Mouse (Mus musculus) intestine, postnatal 0 days (tissue): Measurements from ENCODE around the gene Tenm3. TPM values are rescaled to one million over a fixed set of nuclear protein-coding genes. Genes with fewer than 3 reads are reported as not detected.

ENCODE experiments used
- ATAC-seq: fragments of 200-750 bp; cut with Nextera tagmentation; 2 replicates; pipeline ENCODE4 v1.8.0; 2017; ENCODE audit warnings: mild to moderate bottlenecking, moderate TSS enrichment, moderate library complexity
- H3K27ac ChIP-seq: fragments of 300-500 bp; sonication (generic); 2 replicates; pipeline ENCODE4 v1.5.1; 2014; ENCODE audit warnings: mild to moderate bottlenecking, low read depth, low read length, moderate library complexity
- H3K27me3 ChIP-seq: fragments of 300-500 bp; sonication (generic); replicated peaks from 2 replicates; pipeline ENCODE4 v1.6.1; 2014; ENCODE audit warnings: low read length, mixed read lengths; ENCODE audit not compliant: control insufficient read depth, insufficient read depth
- H3K36me3 ChIP-seq: fragments of 300-500 bp; sonication (generic); 2 replicates; pipeline ENCODE4 v1.6.1; 2014; ENCODE audit warnings: mild to moderate bottlenecking, moderate library complexity; ENCODE audit not compliant: control insufficient read depth, insufficient read depth
- H3K4me1 ChIP-seq: fragments of 300-500 bp; sonication (generic); replicated peaks from 2 replicates; pipeline ENCODE4 v1.6.1; 2014; ENCODE audit warnings: antibody characterized with exemption, low read length, mixed read lengths; ENCODE audit not compliant: control insufficient read depth, insufficient read depth
- H3K4me2 ChIP-seq: fragments of 300-500 bp; sonication (generic); replicated peaks from 2 replicates; pipeline ENCODE4 v1.6.1; 2014; ENCODE audit warnings: low read depth, mild to moderate bottlenecking, moderate library complexity
- H3K4me3 ChIP-seq: fragments of 300-500 bp; sonication (generic); 2 replicates; pipeline ENCODE4 v1.5.1; 2014; ENCODE audit warnings: low read depth, low read length
- H3K9ac ChIP-seq: fragments of 300-500 bp; sonication (generic); 2 replicates; pipeline ENCODE4 v1.6.1; 2014; ENCODE audit warnings: mild to moderate bottlenecking, low read depth, low read length
- H3K9me3 ChIP-seq: fragments of 300-500 bp; sonication (generic); 2 replicates; pipeline ENCODE4 v1.6.1; 2016; ENCODE audit warnings: mixed run types; ENCODE audit not compliant: control insufficient read depth
- CTCF ChIP-seq: sonication (generic); IDR thresholded peaks from 2 replicates; pipeline ENCODE4 v1.5.1; 2016; ENCODE audit warnings: low read depth, mild to moderate bottlenecking, control low read depth, antibody characterized with exemption, moderate library complexity
- WGBS: fragments of 180-500 bp; shearing (Covaris S2); extraction: QIAGEN DNeasy Blood & Tissue Kit; methylation state at CpG from one replicate; pipeline ENCODE4 v1.1.7; 2014; 5-methylcytosine and 5-hydroxymethylcytosine counted together
- polyA plus RNA-seq: library from polyadenylated mRNA; unstranded; fragments of >200 nt; fragmentation: Nextera tagmentation; extraction: Ambion mirVana; gene quantifications from 2 replicates; pipeline ENCODE4 v1.2.1, GENCODE M21; 2015

The Tenm3 gene
- polyA plus RNA-seq, 1 experiment from 2014 or later = 5.3 TPM

DNA sequence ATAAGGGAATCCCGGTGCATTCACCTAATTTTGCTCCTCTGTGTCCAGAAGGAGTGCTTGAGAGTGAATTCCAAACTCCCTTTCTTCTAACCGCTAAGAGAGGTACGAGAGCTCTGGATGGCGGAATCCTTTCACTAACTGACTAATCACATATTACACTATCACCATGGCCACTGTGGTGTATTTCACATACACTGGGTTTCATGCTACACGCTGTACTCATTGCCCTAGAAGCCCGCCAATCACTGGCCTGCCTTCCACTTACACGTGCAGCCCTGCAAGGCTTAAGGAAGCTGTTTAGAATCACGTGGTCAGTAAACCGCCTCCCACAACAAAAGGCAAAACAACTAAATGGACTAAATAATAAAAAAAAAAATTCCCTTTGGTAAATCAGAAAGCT, 67.7 kb downstream of the Tenm3 start:
- no peak overlapping the region for H3K4me2 ChIP-seq
- H3K9ac ChIP-seq = no peak overlapping the region
- H3K36me3 ChIP-seq = no peaks in the 10 kb centered on the region
- no peaks in the 10 kb centered on the region for H3K27me3 ChIP-seq
- WGBS = 65% methylated on average over 9 of the region's 9 CpGs
- no peak for TF ChIP-seq CTCF
- no peaks in the 10 kb centered on the region for H3K4me1 ChIP-seq
- no peak overlapping the region for H3K27ac ChIP-seq
- H3K4me3 ChIP-seq = no peak overlapping the region
- no peak for ATAC-seq
- no peaks in the 10 kb centered on the region for H3K9me3 ChIP-seq

DNA sequence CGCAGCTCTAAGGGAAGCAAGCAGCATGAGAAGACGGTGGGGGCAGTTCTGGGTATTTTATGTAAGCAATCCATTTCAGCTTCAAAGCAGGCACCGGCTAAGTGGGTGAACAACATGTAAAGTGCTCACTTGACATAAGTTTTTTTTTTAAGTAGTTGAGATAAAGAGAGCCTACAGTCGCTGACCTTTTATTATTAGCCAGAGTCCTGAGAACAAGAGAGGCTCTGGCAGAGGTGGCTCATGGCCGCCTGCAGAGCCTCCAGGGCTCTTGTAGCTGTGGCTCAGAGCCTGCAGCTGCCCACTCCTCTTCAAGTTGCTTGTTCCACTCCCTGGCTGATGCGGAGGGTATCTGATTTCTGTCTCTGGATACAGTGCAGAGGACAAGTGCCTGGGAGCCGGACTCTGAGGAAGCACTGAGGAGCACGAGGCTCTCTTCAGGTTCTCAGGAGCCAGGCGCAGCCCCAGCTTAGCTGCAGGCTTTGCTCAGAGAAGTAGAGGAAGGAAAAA, 68.2 kb downstream of the Tenm3 start:
- TF ChIP-seq CTCF = no peak
- 39% methylated on average over 9 of the region's 9 CpGs for WGBS
- H3K4me2 ChIP-seq = no peak overlapping the region
- H3K36me3 ChIP-seq = no peaks in the 10 kb centered on the region
- no peak overlapping the region for H3K4me3 ChIP-seq
- peaks cover 4% of the 10 kb centered on the region; the same call in 1 of the 2 replicates for H3K9me3 ChIP-seq
- no peak for ATAC-seq
- no peak overlapping the region for H3K27ac ChIP-seq
- H3K27me3 ChIP-seq = no peaks in the 10 kb centered on the region
- no peak overlapping the region for H3K9ac ChIP-seq
- H3K4me1 ChIP-seq = no peaks in the 10 kb centered on the region

- Histone ChIP-seq H3K36me3 (no peaks in the 10 kb centered on the region), H3K4me3 (no peak overlapping the region), H3K27me3 (no peaks in the 10 kb centered on the region), H3K9me3 (peaks cover 5% of the 10 kb centered on the region; the same call in 1 of the 2 replicates), H3K9ac (no peak overlapping the region), H3K27ac (no peak overlapping the region), H3K4me1 (no peaks in the 10 kb centered on the region), H3K4me2 (no peak overlapping the region)
- no peak for ATAC-seq
- no peak for TF ChIP-seq CTCF
- WGBS = 83% methylated on average over 4 of the region's 4 CpGs
Observed at GRCm38 (mm10) chr8:48774837-48775236, 68.9 kb downstream of the Tenm3 start.

DNA sequence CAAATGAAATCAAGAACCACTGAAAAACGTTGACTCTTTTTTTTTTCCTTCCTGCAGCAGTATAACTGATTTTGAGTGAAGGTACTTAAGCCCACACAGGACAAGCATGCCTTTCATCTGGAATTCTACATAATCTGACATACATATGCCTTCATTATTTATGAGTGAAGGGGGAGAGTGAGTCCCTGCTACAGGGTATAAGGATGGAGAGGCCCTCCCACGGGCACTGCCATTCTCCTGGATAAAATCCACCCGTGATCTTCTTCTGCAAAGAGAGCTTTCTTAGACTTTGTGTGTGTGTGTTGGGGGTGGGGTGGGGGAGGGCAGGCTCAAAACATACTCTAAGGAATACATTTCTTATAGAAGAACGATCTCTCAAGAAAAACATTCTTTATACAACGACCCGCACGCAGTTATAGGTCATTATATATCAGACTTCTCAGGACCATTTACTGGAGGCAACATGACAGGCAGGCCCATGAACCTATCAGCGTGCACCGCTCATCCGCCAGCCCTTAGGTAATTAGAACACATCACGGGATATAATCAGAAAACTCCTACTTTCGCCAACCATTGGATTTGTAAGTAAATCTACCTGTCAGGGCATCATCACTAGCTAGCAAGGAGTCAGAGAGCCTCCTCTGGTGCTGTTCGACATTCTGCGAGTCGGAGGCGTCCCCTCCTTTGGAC, 77.1 kb downstream of the Tenm3 start:
- Histone ChIP-seq H3K4me3 (no peak overlapping the region), H3K4me1 (no peaks in the 10 kb centered on the region), H3K36me3 (no peaks in the 10 kb centered on the region), H3K4me2 (no peak overlapping the region), H3K9ac (no peak overlapping the region), H3K9me3 (peaks cover 5% of the 10 kb centered on the region; the same call in 1 of the 2 replicates), H3K27me3 (no peaks in the 10 kb centered on the region), H3K27ac (no peak overlapping the region)
- TF ChIP-seq CTCF = no peak
- ATAC-seq = no peak
- 85% methylated on average over 16 of the region's 16 CpGs for WGBS

- H3K27ac ChIP-seq = no peak overlapping the region
- H3K4me3 ChIP-seq = no peak overlapping the region
- no peaks in the 10 kb centered on the region for H3K36me3 ChIP-seq
- H3K9ac ChIP-seq = no peak overlapping the region
- TF ChIP-seq CTCF = no peak
- no peak overlapping the region for H3K4me2 ChIP-seq
- WGBS = 55% methylated on average over 6 of the region's 6 CpGs
- no peaks in the 10 kb centered on the region for H3K4me1 ChIP-seq
- no peaks in the 10 kb centered on the region for H3K27me3 ChIP-seq
- no peak for ATAC-seq
- no peaks in the 10 kb centered on the region for H3K9me3 ChIP-seq
Observed at GRCm38 (mm10) chr8:48765212-48765611, 78.5 kb downstream of the Tenm3 start.

GRCm38 (mm10) chr8:48764011-48764410, 79.7 kb downstream of the Tenm3 start:
- no peak overlapping the region for H3K4me2 ChIP-seq
- no peaks in the 10 kb centered on the region for H3K4me1 ChIP-seq
- H3K9ac ChIP-seq = no peak overlapping the region
- H3K36me3 ChIP-seq = no peaks in the 10 kb centered on the region
- no peaks in the 10 kb centered on the region for H3K9me3 ChIP-seq
- no peak overlapping the region for H3K27ac ChIP-seq
- no peak for TF ChIP-seq CTCF
- no peak for ATAC-seq
- H3K27me3 ChIP-seq = no peaks in the 10 kb centered on the region
- H3K4me3 ChIP-seq = no peak overlapping the region
- WGBS = 62% methylated on average over 3 of the region's 3 CpGs
